Mouse (Mus musculus) liver, embryonic 14.5 days (tissue): ENCODE results near the gene Poll.

Experiments
- CTCF ChIP-seq: IDR thresholded peaks from 2 replicates; pipeline ENCODE4 v1.5.1; 2016; ENCODE audit warnings: antibody characterized with exemption, low read depth, control low read depth
- EP300 ChIP-seq: IDR thresholded peaks from 2 replicates; pipeline ENCODE4 v1.6.1; 2016; ENCODE audit warnings: antibody characterized with exemption, low read depth

- TF ChIP-seq CTCF = no peak
- TF ChIP-seq EP300 = no peak
These were observed 33.7 kb upstream of the Poll start for GRCm38 (mm10) chr19:45594079-45594478.
